Mouse (Mus musculus) hindbrain, embryonic 12.5 days (tissue): ENCODE measurements at regions not wholly inside any gene's neighbourhood (a gene's known extent, or its start where the extent isn't known, plus 50 kb on each side); places are given as distances from the start of the nearest gene placed in this dataset.
"Not testable (repeated sequence)": the region's sequence is repeated elsewhere in the genome, so short reads cannot be mapped to it uniquely, and the experiment has no call there.

ENCODE experiments used
- ATAC-seq: fragments of 200-750 bp; cut with Nextera tagmentation; 2 replicates; pipeline ENCODE4 v1.8.0; 2017; ENCODE audit warnings: moderate TSS enrichment; ENCODE audit not compliant: low FRiP score
- H3K27ac ChIP-seq: fragments of 300-500 bp; sonication (generic); 2 replicates; pipeline ENCODE4 v1.5.1; 2016; ENCODE audit warnings: mild to moderate bottlenecking
- H3K27me3 ChIP-seq: fragments of 300-500 bp; sonication (generic); 2 replicates; pipeline ENCODE4 v1.6.1; 2016; ENCODE audit warnings: mild to moderate bottlenecking
- H3K36me3 ChIP-seq: fragments of 300-500 bp; sonication (generic); 2 replicates; pipeline ENCODE4 v1.6.1; 2016; ENCODE audit warnings: mild to moderate bottlenecking
- H3K4me1 ChIP-seq: fragments of 300-500 bp; sonication (generic); 2 replicates; pipeline ENCODE4 v1.6.1; 2016
- H3K4me2 ChIP-seq: fragments of 300-500 bp; sonication (generic); replicated peaks from 2 replicates; pipeline ENCODE4 v1.6.1; 2016; ENCODE audit warnings: mild to moderate bottlenecking
- H3K4me3 ChIP-seq: fragments of 300-500 bp; sonication (generic); 2 replicates; pipeline ENCODE4 v1.5.1; 2016; ENCODE audit warnings: mild to moderate bottlenecking
- H3K9ac ChIP-seq: fragments of 300-500 bp; sonication (generic); 2 replicates; pipeline ENCODE4 v1.6.1; 2016; ENCODE audit warnings: mild to moderate bottlenecking, moderate library complexity
- H3K9me3 ChIP-seq: fragments of 300-500 bp; sonication (generic); replicated peaks from 2 replicates; pipeline ENCODE4 v1.6.1; 2016; ENCODE audit warnings: mild to moderate bottlenecking
- WGBS: fragments of 180-500 bp; shearing (Covaris S2); methylation state at CpG from one replicate; pipeline ENCODE4 v1.1.7; 2016; 5-methylcytosine and 5-hydroxymethylcytosine counted together

GRCm38 (mm10) chr5:51990847-51991610 lies 199.3 kb downstream of the Dhx15 start:
- Histone ChIP-seq H3K27ac (no peak overlapping the region), H3K4me1 (peaks cover 12% of the 10 kb centered on the region), H3K27me3 (no peaks in the 10 kb centered on the region), H3K4me2 (peak overlapping the region; percentile 41), H3K9me3 (no peaks in the 10 kb centered on the region), H3K4me3 (0 out of 2 replicates have a peak overlapping the region, but pooled peaks have one; percentile 3), H3K36me3 (no peaks in the 10 kb centered on the region), H3K9ac (no peak overlapping the region)
- peak; percentile 62 for ATAC-seq
- WGBS = 9% methylated on average over 10 of the region's 10 CpGs

DNA sequence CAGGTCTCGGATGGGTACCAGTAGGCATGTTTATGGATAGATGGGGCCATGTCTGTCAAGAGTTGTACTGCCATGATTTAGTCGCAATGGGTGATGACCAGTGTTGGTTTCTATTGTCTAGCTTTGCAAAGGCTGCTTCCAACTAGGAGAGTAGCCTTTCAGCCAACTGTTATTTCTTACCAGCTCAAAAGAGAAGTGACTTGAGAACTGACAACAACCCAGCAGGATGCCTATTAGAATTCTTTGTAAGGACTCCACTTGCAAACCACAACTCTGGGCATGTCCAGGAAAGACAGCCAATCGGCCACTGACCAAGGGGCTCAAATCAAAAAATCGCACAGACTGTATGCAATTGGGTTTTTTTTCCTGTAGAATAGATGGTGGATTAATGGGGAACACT lies 200.9 kb downstream of the Dhx15 start:
- Histone ChIP-seq H3K36me3 (no peaks in the 10 kb centered on the region), H3K27ac (no peak overlapping the region)

GRCm38 (mm10) chr5:51988913-51989312 lies 201.4 kb downstream of the Dhx15 start:
- H3K9me3 ChIP-seq = no peaks in the 10 kb centered on the region
- H3K4me3 ChIP-seq = no peak overlapping the region
- WGBS = 69% methylated on average over 6 of the region's 6 CpGs
- H3K4me1 ChIP-seq = peaks cover 12% of the 10 kb centered on the region
- no peak overlapping the region for H3K27ac ChIP-seq
- ATAC-seq = no peak
- H3K27me3 ChIP-seq = no peaks in the 10 kb centered on the region
- H3K36me3 ChIP-seq = no peaks in the 10 kb centered on the region
- no peak overlapping the region for H3K4me2 ChIP-seq
- no peak overlapping the region for H3K9ac ChIP-seq

More for the DNA sequence above, 200.9 kb downstream of the Dhx15 start:
- Histone ChIP-seq H3K4me1 (peaks cover 12% of the 10 kb centered on the region), H3K4me3 (no peak overlapping the region), H3K9me3 (no peaks in the 10 kb centered on the region), H3K9ac (no peak overlapping the region), H3K4me2 (no peak overlapping the region), H3K27me3 (no peaks in the 10 kb centered on the region)
- ATAC-seq = no peak
- 34% methylated on average over 4 of the region's 4 CpGs for WGBS

- no peak overlapping the region for H3K4me3 ChIP-seq
- no peak for ATAC-seq
- no peak overlapping the region for H3K27ac ChIP-seq
- no peaks in the 10 kb centered on the region for H3K4me1 ChIP-seq
- WGBS = 93% methylated on average over 6 of the region's 6 CpGs
- H3K4me2 ChIP-seq = no peak overlapping the region
- H3K9ac ChIP-seq = no peak overlapping the region
- no peaks in the 10 kb centered on the region for H3K36me3 ChIP-seq
- H3K27me3 ChIP-seq = no peaks in the 10 kb centered on the region
- no peaks in the 10 kb centered on the region for H3K9me3 ChIP-seq
These were observed 205.3 kb downstream of the Dhx15 start for GRCm38 (mm10) chr5:51984966-51985365.

DNA sequence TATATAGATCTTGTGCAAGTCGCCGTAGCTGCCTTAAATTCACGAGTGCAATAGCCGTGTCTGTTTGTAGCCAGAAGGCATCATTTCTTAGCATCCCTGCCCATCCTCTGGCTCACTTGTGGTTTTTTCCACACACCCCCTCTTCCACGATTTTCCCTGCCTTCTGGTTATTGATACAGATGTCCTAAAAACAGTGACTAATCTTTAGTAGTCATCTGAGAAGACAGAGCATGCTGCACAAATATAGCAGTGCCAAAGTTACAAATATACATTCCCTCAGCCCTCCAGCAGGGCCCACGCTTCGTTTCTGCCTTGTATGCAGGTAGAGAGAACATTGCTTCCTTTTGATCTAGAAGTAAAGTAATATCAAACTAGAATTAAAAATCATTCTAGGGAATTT lies 207.5 kb downstream of the Dhx15 start:
- 96% methylated on average over 7 of the region's 7 CpGs for WGBS
- H3K27me3 ChIP-seq = no peaks in the 10 kb centered on the region
- no peak for ATAC-seq

GRCm38 (mm10) chr5:51980901-51981300 lies 209.4 kb downstream of the Dhx15 start:
- Histone ChIP-seq H3K4me1 (no peaks in the 10 kb centered on the region), H3K27ac (no peak overlapping the region), H3K36me3 (no peaks in the 10 kb centered on the region), H3K4me2 (no peak overlapping the region), H3K27me3 (no peaks in the 10 kb centered on the region), H3K4me3 (no peak overlapping the region), H3K9ac (no peak overlapping the region), H3K9me3 (no peaks in the 10 kb centered on the region)
- ATAC-seq = no peak
- 55% methylated on average over 5 of the region's 5 CpGs for WGBS

More for the DNA sequence above, 207.5 kb downstream of the Dhx15 start:
- Histone ChIP-seq H3K9me3 (no peaks in the 10 kb centered on the region), H3K36me3 (no peaks in the 10 kb centered on the region), H3K4me3 (no peak overlapping the region), H3K9ac (no peak overlapping the region), H3K4me1 (no peaks in the 10 kb centered on the region), H3K27ac (no peak overlapping the region), H3K4me2 (no peak overlapping the region)

GRCm38 (mm10) chr5:51952499-51952898 lies 237.8 kb downstream of the Dhx15 start:
- H3K27ac ChIP-seq = no peak overlapping the region
- no peak overlapping the region for H3K4me2 ChIP-seq
- no peaks in the 10 kb centered on the region for H3K36me3 ChIP-seq
- H3K4me3 ChIP-seq = no peak overlapping the region
- no peaks in the 10 kb centered on the region for H3K4me1 ChIP-seq
- H3K9me3 ChIP-seq = no peaks in the 10 kb centered on the region
- no peaks in the 10 kb centered on the region for H3K27me3 ChIP-seq
- no peak overlapping the region for H3K9ac ChIP-seq
- ATAC-seq = no peak
- 82% methylated on average over 5 of the region's 5 CpGs for WGBS

- Histone ChIP-seq H3K4me2 (no peak overlapping the region), H3K9ac (no peak overlapping the region), H3K27me3 (no peaks in the 10 kb centered on the region), H3K27ac (no peak overlapping the region), H3K4me1 (no peaks in the 10 kb centered on the region), H3K9me3 (no peaks in the 10 kb centered on the region), H3K4me3 (no peak overlapping the region), H3K36me3 (no peaks in the 10 kb centered on the region)
- 84% methylated on average over 5 of the region's 5 CpGs for WGBS
- ATAC-seq = no peak
These were observed 240.3 kb downstream of the Dhx15 start for GRCm38 (mm10) chr5:51949996-51950395.

DNA sequence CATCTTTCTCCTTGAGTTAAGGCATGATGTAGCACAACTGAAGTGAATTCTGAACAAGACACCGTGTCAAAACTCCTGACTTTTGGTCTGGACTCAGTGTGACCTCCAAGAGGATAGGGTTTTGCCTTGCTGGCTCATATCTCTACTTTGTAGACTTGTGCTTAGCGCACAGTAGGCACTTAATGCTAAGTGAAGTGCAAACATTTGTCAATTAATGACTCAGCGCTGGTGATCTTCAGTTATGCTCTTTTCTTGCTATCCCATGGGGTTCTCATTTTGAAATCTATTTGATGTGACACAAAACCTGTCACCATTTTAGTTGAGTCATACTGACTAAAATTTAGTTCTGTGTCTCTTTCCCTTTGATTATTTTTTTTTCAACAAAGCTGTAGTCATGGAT lies 244.3 kb downstream of the Dhx15 start:
- WGBS = 89% methylated on average over 3 of the region's 3 CpGs
- Histone ChIP-seq H3K9ac (no peak overlapping the region), H3K27me3 (no peaks in the 10 kb centered on the region), H3K9me3 (no peaks in the 10 kb centered on the region), H3K4me1 (no peaks in the 10 kb centered on the region), H3K4me2 (no peak overlapping the region), H3K27ac (no peak overlapping the region), H3K4me3 (no peak overlapping the region), H3K36me3 (no peaks in the 10 kb centered on the region)
- no peak for ATAC-seq

- not testable (repeated sequence) for H3K4me1 ChIP-seq, H3K27me3 ChIP-seq, H3K4me2 ChIP-seq, H3K9me3 ChIP-seq, H3K27ac ChIP-seq, H3K36me3 ChIP-seq, ATAC-seq, H3K9ac ChIP-seq, H3K4me3 ChIP-seq
- WGBS = 64% methylated on average over 4 of the region's 4 CpGs
These were observed 248.4 kb downstream of the Dhx15 start for GRCm38 (mm10) chr5:51941925-51942291.

DNA sequence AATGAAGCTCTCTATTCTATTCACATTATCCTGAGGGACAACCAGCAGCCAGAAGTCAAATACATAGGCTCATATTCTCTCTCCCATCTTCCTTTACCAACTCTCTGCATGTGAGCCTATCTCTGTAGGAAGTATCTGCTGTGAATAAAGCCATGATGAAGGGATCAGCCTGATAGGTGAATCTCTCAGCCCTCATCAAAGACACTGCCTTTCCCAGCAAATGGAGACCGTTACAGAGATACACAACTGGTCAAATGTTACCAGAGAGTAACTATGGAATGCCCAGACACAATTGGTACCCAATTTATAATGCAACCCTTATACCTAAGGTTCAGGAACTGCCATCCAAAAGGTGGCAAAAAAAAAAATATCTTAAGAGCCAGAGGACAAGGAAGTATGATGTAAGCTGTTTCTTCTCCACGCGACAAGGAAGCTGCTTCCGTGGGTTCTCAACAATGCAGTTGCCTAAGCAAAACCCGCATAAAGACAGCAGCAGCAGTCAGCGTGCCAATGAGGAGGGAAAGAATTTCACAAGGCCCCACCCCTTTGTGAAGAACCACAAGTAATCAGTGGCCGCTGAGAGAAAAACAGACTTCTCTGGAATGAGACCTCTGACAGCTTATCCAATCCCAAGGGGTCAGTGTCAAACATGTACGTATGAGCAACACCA lies 248.9 kb downstream of the Dhx15 start:
- H3K4me1 ChIP-seq = no peaks in the 10 kb centered on the region
- H3K9ac ChIP-seq = no peak overlapping the region
- no peaks in the 10 kb centered on the region for H3K9me3 ChIP-seq
- H3K36me3 ChIP-seq = no peaks in the 10 kb centered on the region
- no peak for ATAC-seq
- WGBS = 59% methylated on average over 8 of the region's 8 CpGs
- no peaks in the 10 kb centered on the region for H3K27me3 ChIP-seq
- no peak overlapping the region for H3K4me2 ChIP-seq
- H3K27ac ChIP-seq = no peak overlapping the region
- no peak overlapping the region for H3K4me3 ChIP-seq

DNA sequence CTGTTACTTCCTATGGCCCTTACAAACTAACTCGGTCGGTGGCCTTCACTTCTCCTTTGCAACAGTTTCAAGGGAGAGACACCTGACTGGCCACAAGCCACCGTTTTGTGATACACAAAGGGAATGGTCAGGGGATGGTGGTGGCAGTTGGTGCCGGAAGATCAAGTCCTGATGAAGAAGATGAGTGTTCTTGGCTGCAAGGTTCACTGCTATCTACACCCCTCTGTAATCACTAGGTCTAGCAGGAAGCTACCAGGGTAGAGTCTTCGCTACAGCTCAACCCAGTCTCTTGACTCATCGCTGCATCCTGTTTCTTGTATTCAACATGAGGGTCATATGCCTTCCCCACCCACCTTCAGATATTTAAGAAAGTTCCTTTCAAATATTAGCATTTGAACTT lies 251.5 kb downstream of the Dhx15 start:
- Histone ChIP-seq H3K9me3 (no peaks in the 10 kb centered on the region), H3K36me3 (no peaks in the 10 kb centered on the region), H3K27me3 (no peaks in the 10 kb centered on the region), H3K4me3 (no peak overlapping the region), H3K4me2 (no peak overlapping the region), H3K4me1 (no peaks in the 10 kb centered on the region), H3K9ac (no peak overlapping the region), H3K27ac (no peak overlapping the region)
- ATAC-seq = no peak
- WGBS = 98% methylated on average over 6 of the region's 6 CpGs

- Histone ChIP-seq H3K4me1 (no peaks in the 10 kb centered on the region), H3K27me3 (no peaks in the 10 kb centered on the region), H3K9ac (no peak overlapping the region), H3K9me3 (no peaks in the 10 kb centered on the region), H3K36me3 (no peaks in the 10 kb centered on the region), H3K4me2 (no peak overlapping the region), H3K27ac (no peak overlapping the region), H3K4me3 (no peak overlapping the region)
- no peak for ATAC-seq
- 83% methylated on average over 6 of the region's 6 CpGs for WGBS
These were observed 253.0 kb downstream of the Dhx15 start for GRCm38 (mm10) chr5:51937320-51937719.
